Mouse (Mus musculus) neutrophil, adult 5-6 weeks (primary cell): ENCODE results near the gene Pafah1b3. TPM values are rescaled to one million over a fixed set of nuclear protein-coding genes. Genes with fewer than 3 reads are reported as not detected.
A peak's percentile ranks its signal among the peaks of the same experiment; 100 is the strongest.
"Not testable (repeated sequence)": the region's sequence is repeated elsewhere in the genome, so short reads cannot be mapped to it uniquely, and the experiment has no call there.

Source experiments
- ATAC-seq: fragments of 151-379, 151-347 bp; 2 replicates; pipeline ENCODE4 v1.8.0; 2017; ENCODE audit warnings: mild to moderate bottlenecking, moderate TSS enrichment; ENCODE audit not compliant: insufficient number of reproducible peaks, poor library complexity, low FRiP score, severe bottlenecking; ENCODE audit errors: extremely low read depth
- total RNA-seq: library from RNA; stranded (forward); fragments of 200-1000 nt; gene quantifications from 2 replicates; pipeline ENCODE4 v1.2.3, GENCODE M21; 2017

Gene Pafah1b3
- 33.6 and 47.8 TPM in 2 replicates for total RNA-seq

DNA sequence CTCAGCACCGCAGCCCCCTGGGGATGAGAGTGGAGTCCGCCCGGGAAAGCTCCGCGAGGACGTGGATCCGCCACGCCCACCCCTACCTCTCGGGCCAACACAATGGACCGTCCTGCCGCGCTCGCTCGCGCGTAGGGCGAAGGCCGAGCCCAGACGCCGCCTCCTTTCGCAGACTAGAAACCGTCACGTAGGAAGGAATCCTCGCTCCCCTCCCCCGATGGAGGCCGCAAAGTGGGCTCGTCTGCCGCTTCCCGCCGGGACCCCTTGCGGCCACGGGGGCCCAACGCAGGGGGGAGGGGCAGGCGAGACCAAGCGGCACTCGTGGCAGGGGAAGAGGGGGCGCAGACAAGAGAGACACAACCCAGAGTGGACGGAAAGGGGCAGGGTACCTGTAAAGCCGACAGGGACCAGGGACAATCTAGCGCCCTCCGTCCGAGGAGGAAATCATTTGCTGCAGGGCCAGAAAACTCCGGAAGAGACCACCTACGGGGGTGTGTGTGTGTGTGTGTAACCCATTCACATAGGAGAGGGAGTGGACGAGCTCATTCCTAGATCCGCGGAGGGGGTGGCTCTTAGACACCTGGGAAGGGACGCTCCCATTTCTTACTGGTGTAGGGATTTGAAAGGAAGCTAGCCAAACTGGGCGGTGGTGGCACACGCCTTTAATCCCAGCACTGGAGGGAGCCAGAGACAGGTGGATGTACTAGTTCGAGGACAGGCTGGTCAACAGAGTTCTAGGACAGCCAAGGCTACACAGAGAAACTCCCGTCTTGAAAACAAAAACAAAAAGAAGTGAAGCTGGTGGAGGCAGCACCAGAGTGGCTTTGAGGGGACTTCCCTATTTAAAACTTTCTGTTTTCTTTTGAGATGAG, at the start of gene Pafah1b3:
Pafah1b3 (minus strand) TSS at position 533 of the 872 bp plus-strand sequence.
- peak; percentile 23; the same call in 1 of the 2 replicates for ATAC-seq

DNA sequence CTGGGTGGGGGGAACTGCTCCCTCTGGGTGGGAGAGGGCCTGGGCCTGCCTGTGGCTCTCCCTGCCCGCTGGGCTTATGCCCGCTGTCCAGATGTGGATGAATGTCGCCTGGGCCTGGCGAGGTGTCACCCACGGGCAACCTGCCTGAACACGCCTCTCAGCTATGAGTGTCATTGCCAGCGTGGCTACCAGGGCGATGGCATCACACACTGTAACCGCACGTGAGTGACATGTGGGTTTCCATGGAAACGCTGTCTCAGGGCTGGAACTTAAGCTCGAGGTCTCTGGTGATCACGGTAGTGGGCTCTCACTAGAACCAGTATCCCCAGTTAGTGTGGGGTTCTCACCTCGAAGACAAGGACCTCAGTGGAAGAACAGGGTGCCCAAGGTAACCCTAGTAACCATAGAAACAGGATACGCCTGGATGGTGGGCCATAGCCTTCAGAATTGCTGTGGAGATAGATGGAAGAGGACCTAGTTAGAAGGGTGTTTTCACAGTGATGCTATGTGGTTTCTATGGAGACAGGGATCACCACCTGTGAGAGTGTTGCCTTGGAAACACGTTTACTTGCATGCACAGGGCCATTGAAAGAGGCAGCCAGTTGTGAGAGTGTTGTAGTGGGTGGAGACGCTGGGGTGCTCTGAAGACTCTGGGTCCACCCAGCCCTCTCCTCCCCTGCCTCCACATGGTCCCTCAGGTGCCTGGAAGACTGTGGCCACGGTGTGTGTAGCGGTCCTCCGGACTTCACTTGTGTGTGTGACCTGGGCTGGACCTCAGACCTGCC, 43.4 kb upstream of the Pafah1b3 start:
- ATAC-seq: no peak

DNA sequence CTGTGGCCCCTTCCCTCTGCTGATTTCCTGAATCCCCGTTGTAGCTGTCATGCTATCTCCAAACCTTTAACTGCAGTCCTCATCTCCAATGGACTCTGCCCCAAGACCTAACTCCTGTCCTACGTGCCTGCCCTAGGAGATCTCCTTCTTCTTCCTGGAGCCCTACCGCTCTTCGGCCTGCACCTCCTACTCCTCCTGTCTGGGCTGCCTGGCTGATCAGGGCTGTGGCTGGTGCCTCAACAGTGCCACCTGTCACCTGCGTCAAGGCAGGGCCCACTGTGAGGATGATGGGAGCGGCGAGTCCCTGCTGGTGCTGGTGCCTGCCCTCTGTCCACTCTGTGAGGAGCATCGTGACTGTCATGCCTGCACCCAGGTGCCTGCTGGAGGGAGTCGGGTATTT, 41.5 kb upstream of the Pafah1b3 start:
- no peak for ATAC-seq

DNA sequence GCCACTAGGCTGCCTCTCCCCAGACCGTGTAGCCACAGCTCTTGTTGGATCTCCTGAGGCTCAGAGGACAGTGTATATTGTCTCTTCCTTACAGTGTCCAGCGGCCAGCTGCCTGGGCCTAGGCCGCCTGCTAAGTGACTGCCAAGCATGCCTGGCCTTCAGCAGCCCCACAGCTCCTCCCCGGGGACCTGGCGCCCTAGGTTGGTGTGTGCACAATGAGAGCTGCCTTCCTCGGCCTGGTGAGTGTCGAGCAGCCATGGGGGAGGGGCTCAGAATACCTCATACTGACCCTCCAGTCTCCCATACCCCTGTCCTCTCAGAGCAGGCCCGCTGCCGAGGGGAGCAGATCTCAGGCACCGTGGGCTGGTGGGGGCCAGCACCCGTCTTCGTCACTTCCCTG, 36.7 kb upstream of the Pafah1b3 start:
- ATAC-seq: no peak

DNA sequence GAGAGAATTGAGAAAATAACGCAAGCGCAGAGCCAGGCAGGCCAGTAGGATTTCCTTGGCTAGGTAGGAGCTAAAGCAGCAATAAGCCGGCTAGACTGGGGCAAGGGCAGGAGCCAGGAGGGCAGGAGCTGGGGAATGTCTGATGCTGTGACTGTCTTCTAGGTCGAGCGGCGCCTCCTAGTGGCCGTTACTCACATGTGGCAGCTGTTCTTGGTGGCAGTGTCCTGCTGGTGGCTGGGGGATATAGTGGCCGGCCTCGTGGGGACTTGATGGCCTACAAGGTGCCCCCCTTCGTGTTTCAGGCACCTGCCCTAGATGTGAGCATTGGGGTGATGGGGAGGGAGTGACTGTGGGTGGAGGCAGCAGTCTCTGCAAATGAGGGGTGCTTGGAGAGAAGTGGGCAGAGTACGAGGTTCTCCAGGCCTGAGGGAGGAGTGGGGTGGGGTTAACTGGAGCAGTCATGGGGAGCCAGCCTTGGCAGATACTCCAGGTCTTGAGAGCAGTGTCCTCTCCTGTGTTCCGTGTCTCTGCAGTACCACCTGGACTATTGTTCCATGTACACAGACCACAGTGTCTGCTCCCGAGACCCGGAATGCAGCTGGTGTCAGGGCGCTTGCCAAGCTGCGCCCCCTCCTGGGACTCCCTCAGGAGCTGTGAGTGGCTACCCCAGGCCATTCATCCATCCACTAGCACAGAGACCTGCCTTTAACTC, 36.0 kb upstream of the Pafah1b3 start:
- peak; percentile 58; the same call in 1 of the 2 replicates for ATAC-seq

DNA sequence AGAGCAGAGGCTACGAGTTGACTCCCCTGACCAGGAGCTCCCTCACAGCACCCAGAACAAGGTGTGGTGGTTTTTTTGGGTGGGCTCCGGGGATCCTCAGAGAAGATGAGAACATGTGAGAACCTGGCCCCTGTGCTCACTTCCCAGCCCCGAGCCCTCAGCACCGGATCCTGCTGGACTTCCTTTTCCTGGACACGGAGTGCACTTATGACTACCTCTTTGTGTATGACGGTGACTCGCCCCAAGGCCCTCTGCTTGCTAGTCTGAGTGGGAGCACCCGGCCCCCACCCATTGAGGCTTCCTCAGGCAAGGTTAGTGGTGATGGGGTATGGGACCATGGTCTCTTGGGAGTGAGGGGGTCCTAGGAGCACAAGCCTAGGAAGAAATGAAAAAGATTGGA, 28.4 kb upstream of the Pafah1b3 start:
- ATAC-seq: no peak

DNA sequence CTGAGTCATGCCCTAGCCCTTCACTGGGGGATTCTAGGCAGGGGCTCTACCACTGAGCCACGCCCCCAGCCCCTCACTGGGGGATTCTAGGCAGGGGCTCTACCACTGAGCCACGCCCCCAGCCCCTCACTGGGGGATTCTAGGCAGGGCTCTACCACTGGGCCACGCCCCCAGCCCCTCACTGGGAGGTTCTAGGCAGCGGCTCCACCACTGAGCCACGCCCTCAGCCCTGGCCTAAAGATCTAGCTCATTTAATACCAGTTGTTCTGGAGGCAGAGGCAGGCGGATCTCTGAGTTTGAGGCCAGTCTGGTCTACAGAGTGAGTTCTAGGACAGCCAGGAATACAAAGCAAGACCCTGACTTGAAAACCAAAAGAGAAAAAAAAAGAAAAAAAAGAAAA, 27.6 kb upstream of the Pafah1b3 start:
- ATAC-seq: not testable (repeated sequence)

DNA sequence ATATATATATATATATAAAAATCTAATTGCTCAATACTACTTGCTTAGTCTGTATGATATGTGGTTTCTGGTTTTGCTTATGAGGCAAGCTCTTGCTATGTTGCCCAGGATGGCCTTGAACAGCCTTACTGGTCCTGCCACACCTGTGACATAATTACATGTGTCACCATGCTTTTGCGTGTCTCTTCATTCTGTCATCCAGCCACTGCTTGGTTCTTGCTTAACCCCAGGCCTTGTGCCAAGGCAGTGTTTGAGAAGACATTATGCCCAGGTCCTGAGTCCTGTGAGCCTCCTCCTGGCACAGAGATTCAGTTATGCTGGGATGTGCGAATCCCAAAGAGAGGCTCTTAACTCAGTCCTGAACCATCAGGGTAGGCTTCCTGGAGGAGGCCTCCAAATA, 25.4 kb upstream of the Pafah1b3 start:
- ATAC-seq: no peak

DNA sequence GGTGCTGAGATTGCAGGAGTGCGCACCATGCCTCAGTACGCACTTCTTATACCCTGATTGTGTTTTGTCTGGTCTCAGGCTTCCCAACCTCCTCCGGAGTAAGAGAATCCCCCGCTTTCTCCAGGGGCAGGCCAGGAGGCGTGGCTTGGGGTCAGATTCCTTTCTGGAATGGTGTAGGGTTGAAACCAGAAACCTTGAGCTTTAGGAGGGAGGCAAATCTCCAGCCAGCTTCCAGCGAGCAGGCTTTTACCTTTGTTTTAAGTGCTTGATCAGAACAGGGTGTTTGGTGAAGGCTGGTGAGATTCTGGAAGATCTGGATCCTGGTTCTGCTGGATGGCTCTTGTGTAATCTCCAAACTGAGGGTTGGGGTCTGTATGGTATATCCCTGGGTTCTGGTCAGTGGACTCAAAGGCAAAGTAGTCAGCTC, 24.3 kb upstream of the Pafah1b3 start:
- no peak for ATAC-seq

DNA sequence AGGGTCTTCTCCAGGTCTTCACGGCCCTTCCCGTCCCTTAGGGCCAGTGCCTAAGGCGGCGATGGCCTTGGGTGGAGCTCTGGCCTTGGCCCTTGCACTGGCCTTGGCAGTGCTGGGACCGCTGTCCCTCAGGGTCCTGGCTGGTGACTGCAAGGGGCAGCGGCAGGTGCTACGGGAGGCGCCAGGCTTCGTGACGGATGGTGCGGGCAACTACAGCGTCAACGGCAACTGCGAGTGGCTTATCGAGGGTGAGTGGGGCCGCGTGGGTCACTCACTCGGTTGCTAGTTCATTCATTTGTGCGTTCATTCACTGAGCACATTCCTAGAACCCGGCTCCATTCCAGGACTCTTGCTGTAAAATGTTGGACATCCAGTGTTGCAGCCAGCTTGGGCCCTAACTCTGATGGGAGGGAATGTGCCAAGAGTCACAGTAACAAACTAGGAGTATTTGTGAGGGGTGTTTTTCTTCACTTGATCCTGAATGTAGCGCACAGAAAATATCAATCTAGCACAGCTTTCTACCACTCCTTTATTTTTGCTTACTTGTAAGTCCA, 19.7 kb upstream of the Pafah1b3 start:
- no peak for ATAC-seq

DNA sequence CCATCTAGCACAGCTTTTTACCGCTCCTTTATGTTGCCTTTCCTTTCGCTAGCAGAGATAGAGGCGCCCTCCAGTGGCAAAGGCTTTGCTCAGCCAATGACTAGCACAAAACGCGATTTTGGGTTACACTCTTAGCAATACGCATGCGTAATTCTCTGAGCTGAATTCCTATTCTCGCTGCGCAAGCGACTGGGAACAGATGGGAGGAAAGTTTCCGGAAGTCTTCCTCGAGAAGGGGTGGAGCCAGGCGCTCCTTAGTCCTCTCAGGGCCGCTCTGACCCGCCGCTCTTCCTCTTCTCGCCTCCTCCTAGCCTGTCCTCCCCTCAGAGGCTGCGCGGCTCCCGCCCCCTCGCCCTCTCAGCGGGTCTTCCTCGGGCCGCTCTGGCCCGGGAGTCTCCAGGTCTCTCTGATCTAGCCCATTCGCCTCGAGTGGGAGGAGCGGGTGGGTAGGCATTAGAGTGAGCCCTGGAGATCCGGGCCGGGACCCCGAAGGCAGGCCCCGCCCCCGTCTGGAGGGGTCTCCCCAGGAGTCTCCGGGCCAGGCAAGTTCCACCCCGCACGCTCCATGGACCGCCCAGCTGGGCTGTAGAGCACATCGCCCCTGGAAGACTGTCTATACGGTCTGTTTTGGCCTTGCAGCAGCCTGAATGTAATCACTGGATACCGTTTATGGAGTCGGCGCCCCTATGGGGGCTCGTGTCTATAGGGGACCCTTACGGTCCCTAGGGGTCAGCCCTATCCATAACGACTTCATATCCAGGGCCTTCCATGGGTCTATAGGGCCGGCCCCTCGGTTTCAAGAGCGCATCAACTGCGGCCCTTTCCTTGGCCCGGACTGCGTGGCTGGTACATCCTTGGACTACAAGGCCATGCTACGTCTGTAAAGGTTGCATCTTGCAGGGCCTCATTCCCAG, 19.0 kb upstream of the Pafah1b3 start, which contains the start of gene Megf8:
Megf8 (plus strand) TSS at position 633 of the 914 bp plus-strand sequence.
- ATAC-seq: peak; percentile 77

DNA sequence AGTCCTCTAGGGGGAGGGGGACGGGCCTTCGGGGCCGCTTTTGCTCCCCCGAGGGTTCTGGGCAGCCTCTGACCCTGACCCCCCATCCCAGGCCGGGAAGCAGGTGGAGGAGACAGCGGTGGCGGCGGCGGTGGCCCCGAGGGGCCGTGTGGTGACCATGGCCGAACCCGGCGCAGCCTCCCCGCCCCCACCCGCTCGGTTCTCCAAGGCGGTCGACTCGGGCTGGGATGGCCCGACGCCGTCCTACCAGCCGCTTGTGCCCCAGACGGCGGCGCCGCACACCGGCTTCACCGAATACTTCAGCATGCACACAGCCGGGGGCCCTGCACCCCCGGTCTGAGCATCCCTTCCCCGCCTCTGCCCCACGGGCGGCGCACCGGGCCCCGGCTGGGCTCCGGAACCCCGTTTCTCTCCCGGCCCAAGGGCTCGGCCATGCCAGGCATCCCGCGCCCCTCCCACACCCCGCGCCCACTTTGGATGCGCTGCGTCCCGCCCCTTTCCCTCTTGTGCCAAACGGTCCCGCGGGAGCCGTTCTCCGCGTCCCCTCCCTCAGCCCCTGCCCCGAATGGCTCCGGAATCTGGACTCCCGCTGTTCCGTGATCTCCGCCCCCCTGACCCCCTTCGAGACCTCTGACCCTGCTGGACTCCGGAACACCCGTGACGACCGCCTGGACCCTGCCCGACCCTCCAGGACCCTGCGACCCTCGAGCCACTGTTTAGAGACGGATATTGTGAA, 17.7 kb upstream of the Pafah1b3 start:
- ATAC-seq: no peak

DNA sequence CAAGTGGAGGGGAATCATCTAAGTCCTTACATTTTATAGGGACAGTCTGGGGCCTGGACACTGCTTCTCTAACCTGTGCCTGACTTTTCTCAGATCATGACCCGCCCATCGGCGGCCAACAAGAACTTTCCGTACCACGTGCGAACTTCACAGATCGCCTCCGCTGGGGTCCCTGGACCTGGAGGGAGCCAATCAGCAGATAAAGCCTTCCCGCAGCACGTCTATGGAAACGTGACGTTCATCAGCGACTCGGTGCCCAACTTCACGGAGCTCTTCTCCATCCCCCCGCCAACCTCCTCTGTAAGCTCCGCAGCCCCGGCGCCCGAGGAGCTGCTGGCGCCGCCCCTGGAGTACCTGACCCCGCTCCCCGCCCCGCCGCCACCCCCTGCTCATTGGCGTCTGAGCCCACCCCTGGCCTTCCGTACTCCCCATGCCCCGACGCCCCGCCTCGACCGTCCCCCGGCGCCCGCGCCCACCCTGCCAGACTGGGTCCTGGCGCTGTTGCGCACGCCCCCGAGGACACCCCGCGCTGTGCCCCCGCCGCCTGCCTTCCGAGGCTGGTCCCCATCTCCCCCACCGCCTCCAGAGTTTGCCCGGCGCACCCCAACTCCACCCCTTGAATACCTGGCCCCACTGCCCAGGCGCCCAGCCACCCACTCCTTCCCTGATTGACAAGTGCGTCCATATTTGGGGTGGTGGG, 17.0 kb upstream of the Pafah1b3 start:
- no peak for ATAC-seq

DNA sequence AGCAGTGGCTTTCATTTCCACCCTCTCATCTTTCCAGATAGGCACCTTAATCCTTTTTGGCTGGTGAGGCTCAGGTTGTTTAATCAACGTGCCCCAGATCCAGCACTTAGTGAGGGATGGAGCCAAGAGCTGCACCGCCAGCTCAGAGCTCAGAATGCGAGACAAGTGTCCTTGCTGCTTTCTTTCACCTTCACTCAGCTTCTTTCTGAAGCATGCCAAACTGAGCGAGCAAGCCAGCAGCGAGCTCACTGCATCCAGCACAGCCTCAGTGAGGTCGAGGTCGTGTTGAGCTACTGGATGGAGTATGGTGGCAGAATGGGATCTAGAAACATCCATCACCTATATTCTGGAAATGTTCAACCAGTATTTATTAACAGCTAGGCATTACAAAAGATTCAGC, 15.5 kb upstream of the Pafah1b3 start:
- ATAC-seq: no peak

DNA sequence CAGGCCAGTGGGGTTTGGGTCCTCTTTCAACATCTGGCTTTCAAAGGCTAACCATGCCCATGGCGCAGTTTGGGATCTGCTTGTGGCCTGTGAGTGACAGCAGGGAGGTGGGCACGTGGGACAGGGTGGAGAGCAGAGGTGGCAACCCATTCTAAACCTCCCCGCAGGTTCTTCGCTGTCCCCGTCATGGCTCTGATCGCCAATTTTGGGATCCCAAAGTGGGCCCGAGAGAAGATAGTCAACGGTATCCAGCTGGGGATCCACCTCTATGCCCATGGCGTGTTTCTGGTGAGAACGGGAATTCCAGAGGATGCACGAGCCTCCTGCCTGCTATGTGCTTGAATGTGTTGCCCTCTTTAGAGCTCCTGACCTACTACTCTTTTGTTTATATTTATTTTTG, 13.4 kb upstream of the Pafah1b3 start:
- ATAC-seq: no peak

DNA sequence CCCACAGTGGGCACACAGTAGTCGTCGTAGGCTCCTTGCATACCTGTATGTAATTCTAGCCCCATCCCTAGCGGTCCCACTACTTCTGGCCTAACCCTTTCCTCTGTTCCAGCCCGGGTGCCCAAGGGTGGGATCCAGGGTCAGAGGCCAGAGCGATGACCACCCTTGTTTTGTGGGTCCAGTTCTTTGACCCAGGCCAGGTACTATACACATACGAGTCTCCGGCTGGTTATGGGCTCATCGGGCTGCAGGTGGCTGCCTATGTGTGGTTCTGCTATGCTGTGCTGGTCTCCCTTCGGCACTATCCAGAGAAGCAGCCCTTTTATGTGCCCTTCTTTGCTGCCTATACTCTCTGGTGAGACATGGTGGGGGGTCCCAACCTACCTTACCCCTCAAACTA, 11.6 kb upstream of the Pafah1b3 start:
- ATAC-seq: no peak
